Mouse (Mus musculus) ES-Bruce4 (cell line): ENCODE results near the gene Zkscan3.

Experiments used
- CTCF ChIP-seq: IDR thresholded peaks from one replicate; pipeline ENCODE4 v1.8.1; 2011; ENCODE audit warnings: low read depth, low read length
- POLR2A ChIP-seq: IDR thresholded peaks from one replicate; pipeline ENCODE4 v1.8.1; 2011; ENCODE audit warnings: low read length; ENCODE audit not compliant: insufficient read depth

DNA sequence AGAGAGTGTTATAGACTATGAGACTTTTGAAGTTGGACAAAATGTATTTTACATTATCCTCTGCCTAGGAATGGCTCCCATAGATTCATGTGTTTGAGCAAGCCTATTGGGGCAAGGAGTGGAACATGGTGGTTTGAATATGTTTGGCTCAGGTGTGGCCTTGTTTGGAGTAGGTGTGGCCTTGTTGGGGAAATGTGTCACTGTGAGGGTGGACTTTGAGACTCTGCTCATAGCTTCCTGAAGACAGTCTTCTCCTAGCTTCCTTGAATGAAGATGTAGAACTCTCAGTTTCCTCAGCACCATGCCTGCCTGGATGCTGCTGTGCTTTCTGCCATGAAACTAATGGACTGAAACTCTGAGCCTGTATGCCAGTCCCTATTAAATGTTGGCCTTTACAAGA is 52.0 kb downstream of the Zkscan3 start:
- TF ChIP-seq CTCF (no peak), POLR2A (no peak)
